Mouse (Mus musculus): ENCODE results near the gene Ciita. TPM values are rescaled to one million over a fixed set of nuclear protein-coding genes. Genes with fewer than 3 reads are reported as not detected.
A peak's percentile ranks its signal among the peaks of the same experiment; 100 is the strongest.

Ciita gene
- total and polyA plus RNA-seq, 2 experiments from 2014 or later = 0.14 TPM; not detected in 1

DNA sequence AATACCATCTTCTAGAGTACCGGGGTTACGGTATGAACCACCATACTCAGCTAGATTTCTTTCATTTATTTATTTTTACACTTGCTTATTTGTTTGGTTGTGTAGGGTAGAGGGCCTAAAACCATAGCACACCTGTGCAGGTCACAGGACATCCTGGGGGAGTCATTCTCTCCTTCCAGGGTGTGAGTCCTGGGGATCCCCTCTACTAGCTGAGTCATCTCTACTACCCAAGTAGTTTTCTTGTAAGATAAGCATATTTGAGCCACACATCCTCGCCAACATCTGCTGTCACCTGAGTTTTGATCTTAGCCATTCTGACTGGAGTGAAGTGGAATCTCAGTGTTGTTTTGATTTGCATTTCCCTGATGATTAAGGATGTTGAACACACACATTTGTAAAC is 12.7 kb downstream of the Ciita start:
- H3K36me3 ChIP-seq (ENCODE audit: insufficient read depth, low read length) = no peaks in the 10 kb centered on the region
- DNase-seq (ENCODE audit: low spot score) = no peak
- no peaks in the 10 kb centered on the region for H3K9me3 ChIP-seq (ENCODE audit: low read length)
- no peak overlapping the region for H3K4me3 ChIP-seq (ENCODE audit: low read length)
- 86% methylated on average over 3 of the region's 3 CpGs for WGBS
- 0 out of 2 replicates have a peak, but pooled peaks cover 4% of the 10 kb centered on the region for H3K4me1 ChIP-seq (ENCODE audit: insufficient read depth, low read length)
- H3K27me3 ChIP-seq (ENCODE audit: insufficient read depth, low read length) = 0 out of 2 replicates have a peak, but pooled peaks cover 8% of the 10 kb centered on the region
- no peak for TF ChIP-seq CTCF (IDR thresholded peaks at IDR 0.05; ENCODE audit: low read depth)
- no peak overlapping the region for H3K4me2 ChIP-seq (ENCODE audit: low read depth, low read length)
- no peak overlapping the region for H3K9ac ChIP-seq (replicated peaks; ENCODE audit: low read length)
- no peak for ATAC-seq
- no peak overlapping the region for H3K27ac ChIP-seq

DNA sequence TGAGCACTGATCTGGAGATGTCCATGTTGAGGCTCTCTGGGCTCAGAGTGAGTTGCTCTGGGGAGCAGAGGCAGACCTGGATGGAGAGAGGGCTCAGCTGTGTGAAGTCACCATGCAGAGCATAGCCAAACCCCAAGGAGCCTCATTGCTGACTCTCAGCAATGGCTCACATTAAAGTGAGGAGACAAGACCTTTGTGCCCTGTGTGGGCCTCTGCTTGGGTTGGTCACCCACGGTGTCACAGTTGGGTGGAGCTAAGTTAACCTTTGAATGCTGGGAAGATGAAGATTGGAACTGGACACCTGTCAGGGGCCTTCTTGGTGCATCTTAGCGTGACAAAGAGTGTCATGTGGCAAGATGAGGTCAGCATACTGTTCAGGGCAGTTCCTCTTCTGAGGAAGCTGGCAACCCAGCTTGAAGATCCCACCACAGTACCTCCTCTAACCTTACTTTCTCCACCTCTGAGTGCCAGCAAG is 16.0 kb downstream of the Ciita start:
- Histone ChIP-seq H3K36me3 (ENCODE audit: insufficient read depth, low read length) (no peaks in the 10 kb centered on the region), H3K27me3 (ENCODE audit: insufficient read depth, low read length) (no peaks in the 10 kb centered on the region), H3K4me3 (ENCODE audit: low read length) (no peak overlapping the region), H3K4me1 (ENCODE audit: insufficient read depth, low read length) (no peaks in the 10 kb centered on the region), H3K27ac (no peak overlapping the region), H3K9me3 (ENCODE audit: low read length) (no peaks in the 10 kb centered on the region), H3K9ac (replicated peaks; ENCODE audit: low read length) (no peak overlapping the region), H3K4me2 (ENCODE audit: low read depth, low read length) (no peak overlapping the region)
- 66% methylated on average over 2 of the region's 2 CpGs for WGBS
- ATAC-seq = no peak
- DNase-seq (ENCODE audit: low spot score) = no peak
- TF ChIP-seq CTCF (IDR thresholded peaks at IDR 0.05; ENCODE audit: low read depth) = no peak

DNA sequence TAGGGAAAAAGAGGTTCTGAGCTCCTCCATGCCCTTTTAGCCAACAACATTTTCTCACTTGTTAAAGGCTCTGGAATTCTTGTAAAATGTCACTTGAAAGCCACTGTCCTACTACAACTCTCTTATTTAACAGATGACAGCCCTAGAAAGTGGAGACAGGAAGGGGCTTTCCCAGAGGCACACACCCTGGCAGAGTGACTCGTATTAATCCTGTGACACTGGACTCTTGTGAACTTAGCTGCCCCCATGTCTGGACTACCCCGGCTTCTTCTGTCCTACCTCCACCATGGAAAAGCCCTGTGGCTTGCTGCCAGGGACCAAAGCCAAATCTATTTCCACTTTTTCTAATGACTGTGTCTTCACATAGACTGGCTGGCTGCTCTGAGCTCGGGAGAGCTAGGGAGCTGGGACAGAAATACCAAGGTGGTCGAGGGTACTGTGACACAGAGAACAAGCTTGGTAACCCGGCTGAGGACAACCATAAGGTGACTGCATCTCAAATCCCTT is 18.3 kb downstream of the Ciita start:
- DNase-seq (ENCODE audit: low spot score) (no peak), ATAC-seq (no peak)
- Histone ChIP-seq H3K4me3 (ENCODE audit: low read length) (no peak overlapping the region), H3K27ac (no peak overlapping the region), H3K4me2 (ENCODE audit: low read depth, low read length) (no peak overlapping the region), H3K9ac (replicated peaks; ENCODE audit: low read length) (no peak overlapping the region), H3K36me3 (ENCODE audit: insufficient read depth, low read length) (no peaks in the 10 kb centered on the region), H3K27me3 (ENCODE audit: insufficient read depth, low read length) (no peaks in the 10 kb centered on the region), H3K9me3 (ENCODE audit: low read length) (no peaks in the 10 kb centered on the region), H3K4me1 (ENCODE audit: insufficient read depth, low read length) (no peaks in the 10 kb centered on the region)
- 48% methylated on average over 5 of the region's 5 CpGs for WGBS
- no peak for TF ChIP-seq CTCF (IDR thresholded peaks at IDR 0.05; ENCODE audit: low read depth)

DNA sequence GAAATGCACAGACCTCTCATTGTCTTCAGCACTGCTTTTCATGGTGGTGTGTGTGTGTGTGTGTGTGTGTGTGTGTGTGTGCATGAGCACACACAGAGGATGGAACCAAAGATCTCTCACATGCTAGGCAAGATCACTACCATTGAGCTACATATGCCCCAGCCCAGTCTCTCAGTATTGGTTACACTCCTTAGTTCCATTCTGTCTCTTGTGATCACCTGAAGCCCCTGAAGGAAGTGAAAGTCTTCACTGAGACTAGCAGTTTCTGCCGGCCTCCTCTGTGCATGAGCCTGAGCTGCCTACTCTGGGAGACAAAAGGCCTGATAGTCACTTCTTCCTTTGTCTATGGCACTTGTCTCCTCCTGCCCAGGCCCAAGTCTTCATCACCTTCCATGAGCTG is 19.3 kb downstream of the Ciita start:
- no peak for TF ChIP-seq CTCF (IDR thresholded peaks at IDR 0.05; ENCODE audit: low read depth)
- H3K27ac ChIP-seq = no peak overlapping the region
- no peaks in the 10 kb centered on the region for H3K9me3 ChIP-seq (ENCODE audit: low read length)
- DNase-seq (ENCODE audit: low spot score) = no peak
- no peak for ATAC-seq
- H3K36me3 ChIP-seq (ENCODE audit: insufficient read depth, low read length) = no peaks in the 10 kb centered on the region
- no peak overlapping the region for H3K9ac ChIP-seq (replicated peaks; ENCODE audit: low read length)
- no peaks in the 10 kb centered on the region for H3K4me1 ChIP-seq (ENCODE audit: insufficient read depth, low read length)
- H3K4me3 ChIP-seq (ENCODE audit: low read length) = no peak overlapping the region
- 35% methylated on average over 1 of the region's 1 CpGs for WGBS
- H3K4me2 ChIP-seq (ENCODE audit: low read depth, low read length) = no peak overlapping the region
- no peaks in the 10 kb centered on the region for H3K27me3 ChIP-seq (ENCODE audit: insufficient read depth, low read length)

DNA sequence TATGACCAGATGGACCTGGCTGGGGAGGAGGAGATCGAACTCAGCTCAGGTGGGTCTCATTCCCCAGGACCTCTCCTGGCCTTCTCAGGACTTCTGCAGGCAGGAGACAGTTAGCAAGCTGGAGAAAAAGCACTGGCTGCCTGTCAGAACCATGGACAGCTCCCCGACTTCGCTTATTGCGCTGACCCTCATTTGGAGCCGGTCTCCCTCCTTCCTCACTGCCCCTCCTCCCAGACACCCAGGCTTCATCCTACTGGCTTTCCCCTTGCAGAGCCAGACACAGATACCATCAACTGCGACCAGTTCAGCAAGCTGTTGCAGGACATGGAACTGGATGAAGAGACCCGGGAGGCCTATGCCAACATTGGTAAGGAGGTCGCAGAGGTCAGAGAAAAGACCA is 22.0 kb downstream of the Ciita start:
- TF ChIP-seq CTCF (IDR thresholded peaks at IDR 0.05; ENCODE audit: low read depth) = no peak

DNA sequence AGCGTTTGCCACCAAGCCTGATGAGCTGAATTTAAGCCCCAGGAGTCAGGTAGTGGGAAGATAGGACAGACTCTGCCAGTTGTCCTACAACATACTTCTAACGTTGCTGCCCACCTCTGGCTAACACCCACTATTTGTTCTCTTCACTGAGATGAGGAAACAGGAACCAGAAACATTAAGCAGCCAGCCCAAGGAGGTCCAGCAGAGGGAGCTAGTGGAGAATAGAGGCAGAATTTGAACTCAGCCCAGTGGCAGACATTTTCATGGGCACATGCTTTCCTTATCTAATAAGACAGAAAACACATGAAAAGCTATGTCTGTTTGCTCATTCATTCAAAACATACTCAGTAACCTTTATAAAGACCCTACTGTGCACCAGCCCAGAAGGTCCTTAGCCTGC is 23.2 kb downstream of the Ciita start:
- no peak overlapping the region for H3K27ac ChIP-seq
- ATAC-seq (no peak), DNase-seq (ENCODE audit: low spot score) (no peak)
- no peak overlapping the region for H3K9ac ChIP-seq (replicated peaks; ENCODE audit: low read length)
- 74% methylated on average over 2 of the region's 2 CpGs for WGBS
- H3K4me1 ChIP-seq (ENCODE audit: insufficient read depth, low read length) = 0 out of 2 replicates have a peak, but pooled peaks cover 3% of the 10 kb centered on the region
- H3K4me2 ChIP-seq (ENCODE audit: low read depth, low read length) = no peak overlapping the region
- H3K4me3 ChIP-seq (ENCODE audit: low read length) = no peak overlapping the region
- no peaks in the 10 kb centered on the region for H3K9me3 ChIP-seq (ENCODE audit: low read length)
- TF ChIP-seq CTCF (IDR thresholded peaks at IDR 0.05; ENCODE audit: low read depth) = no peak
- no peaks in the 10 kb centered on the region for H3K27me3 ChIP-seq (ENCODE audit: insufficient read depth, low read length)
- no peaks in the 10 kb centered on the region for H3K36me3 ChIP-seq (ENCODE audit: insufficient read depth, low read length)

More for the DNA sequence above, 22.0 kb downstream of the Ciita start:
- H3K9ac ChIP-seq (replicated peaks; ENCODE audit: low read length) = no peak overlapping the region
- H3K9me3 ChIP-seq (ENCODE audit: low read length) = no peaks in the 10 kb centered on the region
- H3K27me3 ChIP-seq (ENCODE audit: insufficient read depth, low read length) = no peaks in the 10 kb centered on the region
- no peaks in the 10 kb centered on the region for H3K4me1 ChIP-seq (ENCODE audit: insufficient read depth, low read length)
- ATAC-seq (no peak), DNase-seq (ENCODE audit: low spot score) (peak; percentile 35)
- H3K4me2 ChIP-seq (ENCODE audit: low read depth, low read length) = no peak overlapping the region
- no peaks in the 10 kb centered on the region for H3K36me3 ChIP-seq (ENCODE audit: insufficient read depth, low read length)
- WGBS = 17% methylated on average over 8 of the region's 8 CpGs
- no peak overlapping the region for H3K27ac ChIP-seq
- H3K4me3 ChIP-seq (ENCODE audit: low read length) = no peak overlapping the region

DNA sequence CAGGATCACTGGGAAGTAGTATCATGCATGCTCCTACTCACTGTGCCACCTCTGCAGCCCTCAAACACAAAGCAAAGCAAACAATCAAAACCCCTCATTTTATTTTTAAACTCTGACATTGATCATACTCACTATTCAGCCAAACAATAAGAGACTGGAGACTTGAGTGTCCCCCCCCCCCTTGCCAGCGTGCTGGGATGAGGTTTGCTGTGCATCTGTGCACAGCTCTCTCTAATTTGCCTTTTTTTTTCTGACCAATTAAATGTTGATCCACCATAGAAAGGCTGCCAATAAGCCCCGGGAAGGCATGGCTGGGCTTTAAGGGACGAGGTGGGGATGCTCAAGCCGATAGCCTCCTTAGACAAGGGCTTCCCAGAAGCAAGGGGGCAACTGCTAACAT is 27.6 kb downstream of the Ciita start:
- no peak overlapping the region for H3K27ac ChIP-seq
- H3K4me1 ChIP-seq (ENCODE audit: insufficient read depth, low read length) = 0 out of 2 replicates have a peak, but pooled peaks cover 3% of the 10 kb centered on the region
- no peaks in the 10 kb centered on the region for H3K27me3 ChIP-seq (ENCODE audit: insufficient read depth, low read length)
- no peak for ATAC-seq
- no peak for TF ChIP-seq CTCF (IDR thresholded peaks at IDR 0.05; ENCODE audit: low read depth)
- no peak overlapping the region for H3K4me3 ChIP-seq (ENCODE audit: low read length)
- WGBS = 29% methylated on average over 4 of the region's 4 CpGs
- H3K4me2 ChIP-seq (ENCODE audit: low read depth, low read length) = no peak overlapping the region
- H3K9ac ChIP-seq (replicated peaks; ENCODE audit: low read length) = no peak overlapping the region
- H3K9me3 ChIP-seq (ENCODE audit: low read length) = no peaks in the 10 kb centered on the region
- no peaks in the 10 kb centered on the region for H3K36me3 ChIP-seq (ENCODE audit: insufficient read depth, low read length)
- no peak for DNase-seq (ENCODE audit: low spot score)
